Comparison of ENCODE assay signal across 22 mouse cellular contexts in genomic region chr17:56536874-56537273, GRCm38 (mm10). TPM values are rescaled to one million over a fixed set of nuclear protein-coding genes. Genes with fewer than 3 reads are reported as not detected.
DNase-seq lines count a peak whose midpoint lies in the region; ATAC-seq and TF ChIP-seq lines count a peak whose summit lies in the region.
"Had no signal": no experiment of that assay in that cellular context is flagged by ENCODE, and none has a peak within 500 bp of the region (broad histone marks: within the 10 kb centered on the region; RNA-seq: fewer than 3 reads in every experiment).

No protein-coding gene starts in this region.

- TF ChIP-seq POLR2A in brain, embryonic 14.5 days (IDR thresholded peaks at IDR 0.05; ENCODE audit: borderline replicate concordance, extremely low read depth, insufficient read depth, insufficient read length, poor library complexity, severe bottlenecking): no peak

- 0 out of 2 replicates have a peak, but pooled peaks cover 3% of the 10 kb centered on the region for H3K9me3 ChIP-seq in hindbrain, embryonic 10.5 days
- H3K9me3 ChIP-seq in hindbrain, embryonic 11.5 days (ENCODE audit: control insufficient read depth, low read length): no peaks in the 10 kb centered on the region
- H3K9me3 ChIP-seq in forebrain, postnatal 0 days (ENCODE audit: low read length): 0 out of 2 replicates have a peak, but pooled peaks cover 2% of the 10 kb centered on the region
- no peaks in the 10 kb centered on the region for H3K9me3 ChIP-seq in midbrain, embryonic 15.5 days
- H3K9me3 ChIP-seq: heart, embryonic 10.5 days had no signal

- TF ChIP-seq CTCF in brain, embryonic 14.5 days (IDR thresholded peaks at IDR 0.05; ENCODE audit: borderline replicate concordance, extremely low read depth, insufficient read depth, insufficient read length): no peak
- no peak for TF ChIP-seq CTCF in forebrain, postnatal 0 days (IDR thresholded peaks at IDR 0.05; ENCODE audit: low read depth)

- ATAC-seq in hindbrain, embryonic 11.5 days (ENCODE audit: low FRiP score): no peak
- ATAC-seq in forebrain, postnatal 0 days: peak; percentile 34; the same call in 1 of the 2 replicates
- ATAC-seq in midbrain, embryonic 15.5 days (replicated peaks): peak; percentile 13
- ATAC-seq: intestine, embryonic 16.5 days had no signal

- WGBS in hindbrain, embryonic 10.5 days: 55% methylated on average over 3 of the region's 3 CpGs
- WGBS in hindbrain, embryonic 11.5 days: 48% methylated on average over 3 of the region's 3 CpGs
- WGBS in forebrain, postnatal 0 days: 7% methylated on average over 3 of the region's 3 CpGs
- 29% methylated on average over 3 of the region's 3 CpGs for WGBS in midbrain, embryonic 15.5 days

- no peak overlapping the region for H3K4me2 ChIP-seq in hindbrain, embryonic 11.5 days (replicated peaks; ENCODE audit: low read depth, low read length)
- no peak overlapping the region for H3K4me2 ChIP-seq in forebrain, postnatal 0 days (ENCODE audit: low read depth)
- no peak overlapping the region for H3K4me2 ChIP-seq in midbrain, embryonic 15.5 days

- no peaks in the 10 kb centered on the region for H3K36me3 ChIP-seq in hindbrain, embryonic 10.5 days
- no peaks in the 10 kb centered on the region for H3K36me3 ChIP-seq in hindbrain, embryonic 11.5 days (ENCODE audit: control insufficient read depth, insufficient read depth, low read length)
- H3K36me3 ChIP-seq in forebrain, postnatal 0 days (ENCODE audit: insufficient read depth): no peaks in the 10 kb centered on the region
- H3K36me3 ChIP-seq in midbrain, embryonic 15.5 days (replicated peaks): no peaks in the 10 kb centered on the region
- H3K36me3 ChIP-seq: heart, embryonic 10.5 days had no signal

- DNase-seq in hindbrain, embryonic 10.5 days (ENCODE audit: low spot score): no peak
- no peak for DNase-seq in hindbrain, embryonic 11.5 days (ENCODE audit: low spot score)
- DNase-seq in brain, embryonic 14.5 days (ENCODE audit: low read depth): peak; percentile 83
- no peak for DNase-seq in forebrain, postnatal 0 days
- DNase-seq in adrenal gland, postnatal 25 days: no peak
- no peak for DNase-seq in natural killer cell, adult 2 months (ENCODE audit: low spot score in 2 of 2)
- DNase-seq in frontal cortex, postnatal 36 days (ENCODE audit: low spot score in 2 of 2): no peak
- DNase-seq: gastrocnemius, postnatal 14 days; heart, postnatal 14 days; kidney, postnatal 14 days; lung, postnatal 14 days had no signal

- peak overlapping the region; percentile 45; the same call in 1 of the 2 replicates for H3K27ac ChIP-seq in hindbrain, embryonic 10.5 days
- no peak overlapping the region for H3K27ac ChIP-seq in hindbrain, embryonic 11.5 days (ENCODE audit: low read depth, low read length)
- peak overlapping the region; percentile 66; the same call in 1 of the 2 replicates for H3K27ac ChIP-seq in forebrain, postnatal 0 days (ENCODE audit: low read depth, low read length)
- peak overlapping the region; percentile 70 for H3K27ac ChIP-seq in midbrain, embryonic 15.5 days
- H3K27ac ChIP-seq: heart, embryonic 10.5 days; liver, embryonic 14.5 days had no signal

- H3K9ac ChIP-seq in hindbrain, embryonic 11.5 days (ENCODE audit: low read depth, low read length): no peak overlapping the region
- no peak overlapping the region for H3K9ac ChIP-seq in forebrain, postnatal 0 days
- H3K9ac ChIP-seq in midbrain, embryonic 15.5 days: no peak overlapping the region
- H3K9ac ChIP-seq: liver, embryonic 14.5 days had no signal

- peaks cover 39% of the 10 kb centered on the region for H3K4me1 ChIP-seq in hindbrain, embryonic 10.5 days (replicated peaks)
- no peaks in the 10 kb centered on the region for H3K4me1 ChIP-seq in hindbrain, embryonic 11.5 days (replicated peaks; ENCODE audit: control insufficient read depth, insufficient read depth, low read length)
- H3K4me1 ChIP-seq in forebrain, postnatal 0 days (ENCODE audit: insufficient read depth): 0 out of 2 replicates have a peak, but pooled peaks cover 9% of the 10 kb centered on the region
- peaks cover 22% of the 10 kb centered on the region for H3K4me1 ChIP-seq in midbrain, embryonic 15.5 days

- H3K27me3 ChIP-seq in hindbrain, embryonic 10.5 days (ENCODE audit: insufficient read depth, poor library complexity, severe bottlenecking): no peaks in the 10 kb centered on the region
- no peaks in the 10 kb centered on the region for H3K27me3 ChIP-seq in hindbrain, embryonic 11.5 days (ENCODE audit: control insufficient read depth, insufficient read depth, low read length)
- H3K27me3 ChIP-seq in forebrain, postnatal 0 days (ENCODE audit: insufficient read depth, low read length): no peaks in the 10 kb centered on the region
- no peaks in the 10 kb centered on the region for H3K27me3 ChIP-seq in midbrain, embryonic 15.5 days (replicated peaks)

- no peak overlapping the region for H3K4me3 ChIP-seq in hindbrain, embryonic 10.5 days
- no peak overlapping the region for H3K4me3 ChIP-seq in hindbrain, embryonic 11.5 days (ENCODE audit: low read depth, low read length)
- H3K4me3 ChIP-seq in forebrain, postnatal 0 days (ENCODE audit: low read depth, low read length): no peak overlapping the region
- H3K4me3 ChIP-seq in midbrain, embryonic 15.5 days: no peak overlapping the region
- H3K4me3 ChIP-seq: heart, embryonic 10.5 days had no signal

RNA-seq across cellular contexts. Expression of gene Gm20219, which starts 17.3 kb away (rescaled TPM):
- 0.30 and 0.92 TPM in 2 replicates for polyA plus RNA-seq in hindbrain, embryonic 10.5 days (2016; fragmentation: Nextera tagmentation; extraction: Ambion mirVana)
- 1.0 and 1.1 TPM in 2 replicates for polyA plus RNA-seq in hindbrain, embryonic 11.5 days (2014; fragmentation: Nextera tagmentation; extraction: Ambion mirVana)
- 2.9 and 3.1 TPM in 2 replicates for polyA plus RNA-seq in brain, embryonic 14.5 days (2012; rRNA removed)
- 0.33 TPM in 1 of 2 replicates, not detected in the other for total RNA-seq in forebrain, postnatal 0 days (2014; rRNA removed)
- polyA plus RNA-seq in forebrain, postnatal 0 days (2015; fragmentation: Nextera tagmentation; extraction: Ambion mirVana): 0.29 and 0.40 TPM in 2 replicates
- 1.4 and 2.0 TPM in 2 replicates for polyA plus RNA-seq in midbrain, embryonic 15.5 days (2015; fragmentation: Nextera tagmentation; extraction: Ambion mirVana)
- total RNA-seq in adrenal gland, postnatal 25 days (2021): 0.76 and 1.1 TPM in 2 replicates

RNA-seq across cellular contexts. Expression of gene Znrf4, which starts 24.6 kb away (rescaled TPM):
- not detected in 2 replicates for polyA plus RNA-seq in hindbrain, embryonic 10.5 days (2016; fragmentation: Nextera tagmentation; extraction: Ambion mirVana)
- not detected in 2 replicates for polyA plus RNA-seq in hindbrain, embryonic 11.5 days (2014; fragmentation: Nextera tagmentation; extraction: Ambion mirVana)
- 0.05 TPM in 1 of 2 replicates, not detected in the other for polyA plus RNA-seq in brain, embryonic 14.5 days (2012; rRNA removed)
- total RNA-seq in forebrain, postnatal 0 days (2014; rRNA removed): not detected in 2 replicates
- polyA plus RNA-seq in forebrain, postnatal 0 days (2015; fragmentation: Nextera tagmentation; extraction: Ambion mirVana): 0.13 and 0.16 TPM in 2 replicates
- polyA plus RNA-seq in midbrain, embryonic 15.5 days (2015; fragmentation: Nextera tagmentation; extraction: Ambion mirVana): not detected in 2 replicates
- total RNA-seq in adrenal gland, postnatal 25 days (2021): not detected in 2 replicates
- total RNA-seq: adrenal gland, postnatal 4 days; CH12.LX; gastrocnemius, postnatal 14 days; heart, postnatal 14 days; layer of hippocampus, postnatal 10 days; left cerebral cortex, postnatal 25 days had no signal
- polyA plus RNA-seq: embryonic facial prominence, embryonic 11.5 days; heart, embryonic 10.5 days; intestine, embryonic 16.5 days; liver, embryonic 14.5 days; stomach, embryonic 14.5 days; thymus, postnatal 0 days had no signal

RNA-seq across cellular contexts. Expression of gene Safb2, which starts 47.5 kb away (rescaled TPM):
- polyA plus RNA-seq in hindbrain, embryonic 10.5 days (2016; fragmentation: Nextera tagmentation; extraction: Ambion mirVana): 83.6 and 98.7 TPM in 2 replicates
- polyA plus RNA-seq in hindbrain, embryonic 11.5 days (2014; fragmentation: Nextera tagmentation; extraction: Ambion mirVana): 47.6 and 56.1 TPM in 2 replicates
- polyA plus RNA-seq in brain, embryonic 14.5 days (2012; rRNA removed): 53.9 and 127 TPM in 2 replicates
- total RNA-seq in forebrain, postnatal 0 days (2014; rRNA removed): 27.2 and 35.1 TPM in 2 replicates
- polyA plus RNA-seq in forebrain, postnatal 0 days (2015; fragmentation: Nextera tagmentation; extraction: Ambion mirVana): 25.0 and 36.7 TPM in 2 replicates
- 78.4 and 86.1 TPM in 2 replicates for polyA plus RNA-seq in midbrain, embryonic 15.5 days (2015; fragmentation: Nextera tagmentation; extraction: Ambion mirVana)
- total RNA-seq in adrenal gland, postnatal 25 days (2021): 168 and 196 TPM in 2 replicates

RNA-seq across cellular contexts. Expression of gene Safb, which starts 47.8 kb away (rescaled TPM):
- 119 and 146 TPM in 2 replicates for polyA plus RNA-seq in hindbrain, embryonic 10.5 days (2016; fragmentation: Nextera tagmentation; extraction: Ambion mirVana)
- 93.7 and 105 TPM in 2 replicates for polyA plus RNA-seq in hindbrain, embryonic 11.5 days (2014; fragmentation: Nextera tagmentation; extraction: Ambion mirVana)
- 117 and 173 TPM in 2 replicates for polyA plus RNA-seq in brain, embryonic 14.5 days (2012; rRNA removed)
- total RNA-seq in forebrain, postnatal 0 days (2014; rRNA removed): 56.0 and 71.7 TPM in 2 replicates
- 61.8 and 82.8 TPM in 2 replicates for polyA plus RNA-seq in forebrain, postnatal 0 days (2015; fragmentation: Nextera tagmentation; extraction: Ambion mirVana)
- polyA plus RNA-seq in midbrain, embryonic 15.5 days (2015; fragmentation: Nextera tagmentation; extraction: Ambion mirVana): 120 and 129 TPM in 2 replicates
- total RNA-seq in adrenal gland, postnatal 25 days (2021): 143 and 157 TPM in 2 replicates
